Mouse (Mus musculus): ENCODE results near the gene Msl1. TPM values are rescaled to one million over a fixed set of nuclear protein-coding genes. Genes with fewer than 3 reads are reported as not detected.

Msl1 gene
- polyA plus RNA-seq, 1 experiment = 24.5 TPM

DNA sequence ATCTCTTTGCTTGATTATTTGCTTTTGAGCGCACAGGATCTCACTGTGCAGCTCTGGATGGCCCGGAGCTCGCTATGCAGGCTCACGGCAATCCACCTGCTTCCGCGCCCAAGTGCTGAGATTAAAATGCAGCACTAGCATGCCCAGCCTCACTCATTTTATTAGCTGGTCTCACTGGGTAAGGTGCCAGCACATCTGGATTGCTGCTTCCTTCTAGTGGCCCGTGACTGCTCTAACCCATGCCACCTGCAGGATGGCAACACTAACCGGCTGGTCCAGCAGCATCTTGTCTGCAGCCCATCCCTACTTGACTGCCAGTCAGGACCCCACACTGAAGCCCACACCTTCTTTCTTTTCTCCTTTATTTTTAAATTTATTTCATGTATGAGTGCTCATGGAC is 58.8 kb downstream of the Msl1 start:
- Histone ChIP-seq H3K27me3 (replicated peaks; ENCODE audit: control insufficient read depth, insufficient read depth, low read length) (no peaks in the 10 kb centered on the region), H3K4me1 (ENCODE audit: control insufficient read depth, insufficient read depth, low read length) (no peaks in the 10 kb centered on the region), H3K36me3 (ENCODE audit: control insufficient read depth, insufficient read depth, low read length) (no peaks in the 10 kb centered on the region), H3K4me3 (ENCODE audit: insufficient read depth, low read depth, low read length) (no peak overlapping the region), H3K27ac (ENCODE audit: insufficient read depth, low read depth, low read length) (no peak overlapping the region)
- WGBS = 93% methylated on average over 8 of the region's 8 CpGs
- DNase-seq = peak; percentile 45
- TF ChIP-seq POLR2A (IDR thresholded peaks at IDR 0.05; ENCODE audit: low read depth, low read length) (no peak), CTCF (conservative IDR thresholded peaks at IDR 0.05; ENCODE audit: insufficient read depth, insufficient read length, low read depth, low read length) (no peak)

DNA sequence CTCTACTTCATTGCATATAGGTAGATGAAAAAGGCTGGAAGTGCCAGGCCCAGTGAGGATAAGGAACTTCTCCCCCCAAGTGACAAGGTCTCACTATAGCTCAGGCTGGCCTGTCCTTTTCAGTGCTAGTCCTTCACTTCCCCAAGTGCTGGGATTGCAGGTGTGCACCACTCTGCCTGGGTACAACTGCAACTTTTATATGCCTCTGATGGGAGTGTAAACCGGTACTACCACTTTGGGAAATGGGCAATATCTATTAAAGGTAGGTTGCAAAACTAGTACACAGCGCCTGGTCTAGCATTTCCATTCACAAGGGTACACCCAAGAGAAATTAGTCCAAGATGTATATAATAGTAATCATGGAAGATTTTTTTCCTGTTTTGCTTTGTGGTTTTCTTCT is 59.3 kb downstream of the Msl1 start:
- H3K4me3 ChIP-seq (ENCODE audit: insufficient read depth, low read depth, low read length) = no peak overlapping the region
- no peaks in the 10 kb centered on the region for H3K27me3 ChIP-seq (replicated peaks; ENCODE audit: control insufficient read depth, insufficient read depth, low read length)
- H3K36me3 ChIP-seq (ENCODE audit: control insufficient read depth, insufficient read depth, low read length) = no peaks in the 10 kb centered on the region
- H3K27ac ChIP-seq (ENCODE audit: insufficient read depth, low read depth, low read length) = no peak overlapping the region
- no peak for DNase-seq
- H3K4me1 ChIP-seq (ENCODE audit: control insufficient read depth, insufficient read depth, low read length) = no peaks in the 10 kb centered on the region
- no peak for TF ChIP-seq POLR2A (IDR thresholded peaks at IDR 0.05; ENCODE audit: low read depth, low read length)
- TF ChIP-seq CTCF (conservative IDR thresholded peaks at IDR 0.05; ENCODE audit: insufficient read depth, insufficient read length, low read depth, low read length) = no peak
- 92% methylated on average over 2 of the region's 2 CpGs for WGBS

Other genes with a start within 250 kb of the Msl1 start
- gene Ikzf3, start 249.5 kb upstream of the Msl1 start, polyA plus RNA-seq (2012; rRNA removed) = 0.58 and 3.9 TPM in 2 replicates
- 0.26 and 0.34 TPM in 2 replicates for gene Zpbp2, start 244.4 kb upstream of the Msl1 start, polyA plus RNA-seq (2012; rRNA removed)
- 57.2 and 60.2 TPM in 2 replicates for gene Ormdl3, start 208.1 kb upstream of the Msl1 start, polyA plus RNA-seq (2012; rRNA removed)
- not detected in 2 replicates for gene Lrrc3c, start 197.2 kb upstream of the Msl1 start, polyA plus RNA-seq (2012; rRNA removed)
- not detected in 2 replicates for gene Gm12355, start 169.9 kb upstream of the Msl1 start, polyA plus RNA-seq (2012; rRNA removed)
- gene Gsdma3, start 169.2 kb upstream of the Msl1 start, polyA plus RNA-seq (2012; rRNA removed) = not detected in 2 replicates
- not detected in 2 replicates for gene Gsdma2, start 148.8 kb upstream of the Msl1 start, polyA plus RNA-seq (2012; rRNA removed)
- not detected in 2 replicates for gene Gsdma, start 131.2 kb upstream of the Msl1 start, polyA plus RNA-seq (2012; rRNA removed)
- 307 and 331 TPM in 2 replicates for gene Psmd3, start 113.0 kb upstream of the Msl1 start, polyA plus RNA-seq (2012; rRNA removed)
- gene Csf3, start 94.3 kb upstream of the Msl1 start, polyA plus RNA-seq (2012; rRNA removed) = not detected in 2 replicates
- 45.3 and 54.1 TPM in 2 replicates for gene Med24, start 66.1 kb upstream of the Msl1 start, polyA plus RNA-seq (2012; rRNA removed)
- 92.7 and 97.2 TPM in 2 replicates for gene Thra, start 54.9 kb upstream of the Msl1 start, polyA plus RNA-seq (2012; rRNA removed)
- gene Nr1d1, start 20.2 kb upstream of the Msl1 start, polyA plus RNA-seq (2012; rRNA removed) = 140 and 155 TPM in 2 replicates
- gene Casc3, start 9.4 kb downstream of the Msl1 start, polyA plus RNA-seq (2012; rRNA removed) = 21.0 and 24.5 TPM in 2 replicates
- 4.2 and 4.7 TPM in 2 replicates for gene Rapgefl1, start 41.3 kb downstream of the Msl1 start, polyA plus RNA-seq (2012; rRNA removed)
- 8.7 and 9.9 TPM in 2 replicates for gene Wipf2, start 68.1 kb downstream of the Msl1 start, polyA plus RNA-seq (2012; rRNA removed)
- gene Cdc6, start 112.3 kb downstream of the Msl1 start, polyA plus RNA-seq (2012; rRNA removed) = 0.11 and 0.14 TPM in 2 replicates
- gene Rara, start 132.3 kb downstream of the Msl1 start, polyA plus RNA-seq (2012; rRNA removed) = 18.0 and 19.6 TPM in 2 replicates
- gene Gjd3, start 187.5 kb downstream of the Msl1 start, polyA plus RNA-seq (2012; rRNA removed) = 0.34 and 0.57 TPM in 2 replicates
- gene Top2a, start 228.7 kb downstream of the Msl1 start, polyA plus RNA-seq (2012; rRNA removed) = 0.72 and 1.1 TPM in 2 replicates
- gene Igfbp4, start 245.7 kb downstream of the Msl1 start, polyA plus RNA-seq (2012; rRNA removed) = 1,142 and 1,152 TPM in 2 replicates

Measured in kidney, adult 2 months (tissue).